Mouse (Mus musculus): ENCODE data around the gene Rab6b. TPM values are rescaled to one million over a fixed set of nuclear protein-coding genes. Genes with fewer than 3 reads are reported as not detected.

The Rab6b gene
- total RNA-seq (2012; rRNA removed) = not detected in 2 replicates
- not detected for polyA plus RNA-seq (2012; ENCODE audit: insufficient read depth in 1 of 2, insufficient read length in 2 of 2, low read depth in 1 of 2, low replicate concordance in 2 of 2, missing spikeins in 1 of 2)

DNA sequence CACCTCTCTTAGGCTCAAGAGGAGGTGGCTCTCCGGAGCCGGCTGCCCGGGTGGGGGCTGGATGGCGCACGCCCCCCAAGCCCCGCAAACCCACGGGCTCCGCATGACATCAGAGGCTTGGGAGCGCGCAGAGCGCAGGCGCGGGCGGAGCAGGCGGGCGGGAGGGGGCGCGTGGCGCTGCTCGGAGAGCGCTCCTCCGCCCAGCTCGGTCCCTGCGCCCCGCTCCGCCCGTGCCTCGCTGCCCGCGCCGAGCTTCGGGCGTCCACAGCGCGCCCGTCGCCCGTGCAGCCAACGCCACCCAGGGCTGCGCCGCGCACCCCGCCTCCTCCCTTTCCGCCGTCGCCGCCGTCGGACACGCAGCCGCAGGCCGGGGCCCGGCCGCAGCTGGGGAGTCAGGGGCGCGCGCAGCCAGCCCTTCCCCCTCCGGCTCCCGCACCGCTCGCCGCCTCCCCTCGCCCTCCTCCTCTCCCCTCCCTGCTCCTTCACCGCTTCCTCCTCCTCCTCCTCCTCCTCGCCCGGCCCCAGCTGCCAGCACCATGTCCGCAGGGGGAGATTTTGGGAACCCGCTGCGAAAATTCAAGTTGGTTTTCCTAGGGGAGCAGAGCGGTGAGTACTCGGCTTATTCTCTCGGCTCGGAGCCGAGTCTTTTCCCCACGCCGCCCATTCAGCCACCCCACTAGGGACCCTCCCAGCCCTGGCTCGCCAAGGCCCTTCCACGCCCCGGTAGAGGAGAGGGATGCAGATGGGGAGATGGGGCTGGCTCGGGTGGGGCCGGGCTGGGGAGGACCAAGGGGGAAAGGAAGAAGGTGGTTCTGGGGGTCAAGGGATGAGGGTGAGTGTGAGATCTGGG is at the start of gene Rab6b:
Gene Rab6b (plus strand): TSS at position 167 of the 850 bp plus-strand sequence.
- no peak for DNase-seq (ENCODE audit: low read depth, low spot score)
- H3K9ac ChIP-seq (ENCODE audit: control insufficient read depth, low read depth, low read length, poor library complexity, severe bottlenecking) = no peak within 1 kb of the TSS
- H3K27me3 ChIP-seq (ENCODE audit: control insufficient read depth in 1 of 2, insufficient read depth in 2 of 2, low read length in 2 of 2) = no peaks in the 10 kb centered on the region

GRCm38 (mm10) chr9:103063591-103063990 is 48.0 kb upstream of the Rab6b start:
- no peaks in the 10 kb centered on the region for H3K79me2 ChIP-seq (ENCODE audit: control insufficient read depth, insufficient read depth, low read length, poor library complexity)
- no peaks in the 10 kb centered on the region for H3K9me3 ChIP-seq (replicated peaks; ENCODE audit: insufficient read depth, low read length)
- TF ChIP-seq UBTF (IDR thresholded peaks at IDR 0.05; ENCODE audit: borderline replicate concordance, insufficient read depth, low read depth, low read length) (no peak), ZKSCAN1 (IDR thresholded peaks at IDR 0.05; ENCODE audit: low read depth, low read length) (no peak), CHD1 (IDR thresholded peaks at IDR 0.05; ENCODE audit: low read depth, low read length) (no peak), ZNF384 (IDR thresholded peaks at IDR 0.05; ENCODE audit: low read depth, low read length) (no peak), POLR2AphosphoS5 (IDR thresholded peaks at IDR 0.05; ENCODE audit: borderline replicate concordance, low read depth, low read length) (no peak), RAD21 (IDR thresholded peaks at IDR 0.05; ENCODE audit: low read depth, low read length) (no peak), MYC (IDR thresholded peaks at IDR 0.05; ENCODE audit: low read depth, low read length) (no peak)
- no peak for DNase-seq (ENCODE audit: low read depth, low spot score)
- H3K27me3 ChIP-seq (ENCODE audit: control insufficient read depth in 1 of 2, insufficient read depth in 2 of 2, low read length in 2 of 2) = no peaks in the 10 kb centered on the region
- H3K36me3 ChIP-seq (ENCODE audit: control insufficient read depth in 1 of 2, insufficient read depth in 2 of 2, low read length in 2 of 2) = no peaks in the 10 kb centered on the region
- no peak overlapping the region for H3K27ac ChIP-seq (ENCODE audit: control insufficient read depth, low read depth, low read length)
- H3K4me3 ChIP-seq (ENCODE audit: control insufficient read depth in 1 of 2, insufficient read depth in 1 of 2, low read depth in 2 of 2, low read length in 2 of 2) = no peak overlapping the region
- H3K4me1 ChIP-seq (ENCODE audit: control insufficient read depth in 1 of 2, insufficient read depth in 2 of 2, low read length in 2 of 2) = no peaks in the 10 kb centered on the region
- no peak overlapping the region for H3K9ac ChIP-seq (ENCODE audit: control insufficient read depth, low read depth, low read length, poor library complexity, severe bottlenecking)

More for the DNA sequence above, at the start of gene Rab6b:
- TF ChIP-seq NELFE (IDR thresholded peaks at IDR 0.05; ENCODE audit: low read depth, low read length) (no peak), POLR2A (IDR thresholded peaks at IDR 0.05; ENCODE audit: control insufficient read depth in 1 of 2, insufficient read depth in 1 of 2, low read depth in 1 of 2, low read length in 2 of 2, poor library complexity in 1 of 2) (no peak), SIN3A (IDR thresholded peaks at IDR 0.05; ENCODE audit: low read length) (no peak), CTCF (IDR thresholded peaks at IDR 0.05 in 2 of 3, conservative IDR thresholded peaks at IDR 0.05 in 1 of 3; ENCODE audit: control insufficient read depth in 1 of 3, insufficient read depth in 1 of 3, low read depth in 2 of 3, low read length in 3 of 3, poor library complexity in 1 of 3, severe bottlenecking in 1 of 3) (no peak), POLR2AphosphoS5 (IDR thresholded peaks at IDR 0.05; ENCODE audit: borderline replicate concordance, low read depth, low read length) (no peak), BHLHE40 (IDR thresholded peaks at IDR 0.05; ENCODE audit: borderline replicate concordance, low read depth, low read length) (no peak), SMC3 (IDR thresholded peaks at IDR 0.05; ENCODE audit: low read depth, low read length) (no peak), USF1 (IDR thresholded peaks at IDR 0.05; ENCODE audit: low read depth, low read length) (no peak), GATA1 (IDR thresholded peaks at IDR 0.05; ENCODE audit: low read depth, low read length) (no peak), ZC3H11A (IDR thresholded peaks at IDR 0.05; ENCODE audit: low read depth, low read length) (no peak), TCF12 (IDR thresholded peaks at IDR 0.05; ENCODE audit: low read depth, low read length) (no peak), HCFC1 (IDR thresholded peaks at IDR 0.05; ENCODE audit: low read depth, low read length) (no peak), MXI1 (IDR thresholded peaks at IDR 0.05; ENCODE audit: low read depth, low read length) (no peak)
- H3K9me3 ChIP-seq (replicated peaks; ENCODE audit: insufficient read depth, low read length) = no peaks in the 10 kb centered on the region
- H3K27ac ChIP-seq (ENCODE audit: control insufficient read depth, low read depth, low read length) = no peak within 1 kb of the TSS
- H3K4me3 ChIP-seq (ENCODE audit: control insufficient read depth in 1 of 2, insufficient read depth in 1 of 2, low read depth in 2 of 2, low read length in 2 of 2) = no peak within 1 kb of the TSS
- H3K36me3 ChIP-seq (ENCODE audit: control insufficient read depth in 1 of 2, insufficient read depth in 2 of 2, low read length in 2 of 2) = no peaks in the 10 kb centered on the region
- H3K79me2 ChIP-seq (ENCODE audit: control insufficient read depth, insufficient read depth, low read length, poor library complexity) = no peaks in the 10 kb centered on the region
- no peaks in the 10 kb centered on the region for H3K4me1 ChIP-seq (ENCODE audit: control insufficient read depth in 1 of 2, insufficient read depth in 2 of 2, low read length in 2 of 2)
